Mouse (Mus musculus): Measurements from ENCODE around the gene Dna2. TPM values are rescaled to one million over a fixed set of nuclear protein-coding genes. Genes with fewer than 3 reads are reported as not detected.
A peak's percentile ranks its signal among the peaks of the same experiment; 100 is the strongest.

Gene Dna2
- polyA plus RNA-seq, 1 experiment from 2014 or later = 27.5 TPM

- WGBS = 83% methylated on average over 3 of the region's 3 CpGs
- Histone ChIP-seq H3K4me1 (ENCODE audit: control insufficient read depth, insufficient read depth, low read length) (no peaks in the 10 kb centered on the region), H3K9me3 (ENCODE audit: control insufficient read depth, low read length) (no peaks in the 10 kb centered on the region), H3K4me3 (ENCODE audit: low read depth, low read length) (no peak overlapping the region), H3K9ac (ENCODE audit: low read length) (no peak overlapping the region), H3K4me2 (ENCODE audit: low read depth) (no peak overlapping the region), H3K27me3 (ENCODE audit: control insufficient read depth, insufficient read depth, low read length) (no peaks in the 10 kb centered on the region), H3K27ac (ENCODE audit: low read depth, low read length) (no peak overlapping the region), H3K36me3 (ENCODE audit: control insufficient read depth, insufficient read depth, low read length) (no peaks in the 10 kb centered on the region)
- ATAC-seq (ENCODE audit: insufficient read depth, low FRiP score, low TSS enrichment) (no peak), DNase-seq (ENCODE audit: low spot score) (no peak)
These were observed 27.8 kb upstream of the Dna2 start for GRCm38 (mm10) chr10:62918985-62919384.

DNA sequence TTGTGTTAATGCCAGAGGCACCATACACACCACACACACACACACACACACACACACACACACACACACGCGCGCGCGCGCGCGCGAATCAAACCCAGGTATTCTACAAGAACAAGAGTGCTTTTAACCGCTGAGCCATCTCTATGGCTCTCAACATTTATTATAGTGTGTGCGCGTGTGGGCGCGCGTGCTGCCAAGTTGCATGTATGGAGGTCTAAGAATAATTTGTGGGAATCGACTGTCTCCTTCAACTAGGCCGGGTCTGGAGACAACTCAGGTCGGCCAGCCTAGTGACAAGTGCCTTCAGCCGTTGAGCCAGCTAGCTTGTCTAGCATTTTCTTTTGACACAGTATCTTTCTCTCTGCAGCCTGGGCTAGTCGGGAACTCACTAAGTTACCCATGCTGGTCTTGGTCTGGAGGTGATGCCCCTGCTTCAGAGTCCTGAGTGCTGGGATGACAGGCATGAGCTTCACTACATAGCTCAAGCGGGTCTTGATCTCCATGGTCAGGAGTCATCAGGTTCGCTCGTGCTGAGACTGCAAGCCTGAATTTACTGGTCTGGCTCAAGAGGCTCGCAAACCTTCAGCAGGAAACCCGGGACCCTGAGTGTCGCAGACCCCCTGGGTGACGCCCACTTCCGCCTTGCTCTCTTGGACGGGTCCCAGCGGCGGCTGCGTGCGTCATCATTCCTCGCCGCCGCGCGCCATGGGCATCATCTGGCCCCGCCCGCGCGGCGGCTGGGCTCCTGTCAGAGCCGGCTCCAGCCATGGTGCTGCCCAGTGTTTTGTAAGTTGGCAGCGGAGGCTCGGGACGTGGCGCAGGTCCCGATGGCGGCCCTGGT lies 26.7 kb upstream of the Dna2 start, which contains the start of gene Slc25a16:
Gene Slc25a16, plus strand, starts transcription at position 709 of the 841 bp plus-strand sequence.
- ATAC-seq (ENCODE audit: insufficient read depth, low FRiP score, low TSS enrichment) = peak; percentile 99
- 10% methylated on average over 49 of the region's 50 CpGs for WGBS
- peak within 1 kb of the TSS; percentile 89 for H3K4me2 ChIP-seq (ENCODE audit: low read depth)

GRCm38 (mm10) chr10:62920766-62921156 lies 26.1 kb upstream of the Dna2 start:
- Histone ChIP-seq H3K4me3 (ENCODE audit: low read depth, low read length) (peak overlapping the region; percentile 85), H3K4me2 (ENCODE audit: low read depth) (peak overlapping the region; percentile 89), H3K9me3 (ENCODE audit: control insufficient read depth, low read length) (no peaks in the 10 kb centered on the region), H3K4me1 (ENCODE audit: control insufficient read depth, insufficient read depth, low read length) (no peaks in the 10 kb centered on the region), H3K36me3 (ENCODE audit: control insufficient read depth, insufficient read depth, low read length) (no peaks in the 10 kb centered on the region), H3K27ac (ENCODE audit: low read depth, low read length) (peak overlapping the region; percentile 72), H3K9ac (ENCODE audit: low read length) (peak overlapping the region; percentile 79), H3K27me3 (ENCODE audit: control insufficient read depth, insufficient read depth, low read length) (no peaks in the 10 kb centered on the region)
- ATAC-seq (ENCODE audit: insufficient read depth, low FRiP score, low TSS enrichment) (peak; percentile 71), DNase-seq (ENCODE audit: low spot score) (no peak)
- 0% methylated on average over 29 of the region's 29 CpGs for WGBS

More for the DNA sequence above, 26.7 kb upstream of the Dna2 start, which contains the start of gene Slc25a16:
- peak; percentile 97 for DNase-seq (ENCODE audit: low spot score)
- Histone ChIP-seq H3K27ac (ENCODE audit: low read depth, low read length) (peak within 1 kb of the TSS; percentile 72), H3K4me1 (ENCODE audit: control insufficient read depth, insufficient read depth, low read length) (no peaks in the 10 kb centered on the region), H3K9me3 (ENCODE audit: control insufficient read depth, low read length) (no peaks in the 10 kb centered on the region), H3K36me3 (ENCODE audit: control insufficient read depth, insufficient read depth, low read length) (no peaks in the 10 kb centered on the region), H3K4me3 (ENCODE audit: low read depth, low read length) (peak within 1 kb of the TSS; percentile 85), H3K27me3 (ENCODE audit: control insufficient read depth, insufficient read depth, low read length) (no peaks in the 10 kb centered on the region), H3K9ac (ENCODE audit: low read length) (peak within 1 kb of the TSS; percentile 79)

DNA sequence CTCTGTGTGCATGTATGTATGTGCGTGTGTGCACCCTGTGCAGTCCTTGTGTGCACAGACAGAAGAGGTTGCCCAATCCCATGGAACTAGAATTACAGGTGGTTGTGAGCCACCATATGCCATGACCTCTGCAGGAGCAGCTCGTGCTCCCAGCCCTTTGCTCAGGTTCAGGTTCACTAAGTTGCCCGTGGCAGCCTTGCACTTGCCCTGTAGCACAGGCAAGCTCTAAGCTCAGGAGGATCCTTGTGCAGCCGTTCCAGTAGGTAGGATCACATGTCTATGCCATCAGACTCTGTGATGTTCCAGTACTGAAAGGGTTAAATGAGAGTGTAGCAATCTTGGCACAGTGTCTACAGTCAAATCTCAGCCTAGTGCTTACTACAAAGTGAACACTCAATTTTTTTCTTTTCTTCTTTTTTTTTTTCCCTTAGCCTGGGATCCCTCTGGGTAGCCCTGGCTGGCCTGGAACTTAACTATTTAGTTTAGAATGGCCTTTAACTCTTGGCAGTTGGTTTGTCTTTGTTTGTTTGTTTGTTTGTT lies 22.7 kb upstream of the Dna2 start:
- Histone ChIP-seq H3K4me3 (ENCODE audit: low read depth, low read length) (no peak overlapping the region), H3K36me3 (ENCODE audit: control insufficient read depth, insufficient read depth, low read length) (no peaks in the 10 kb centered on the region; the same call in 1 of the 2 replicates), H3K27me3 (ENCODE audit: control insufficient read depth, insufficient read depth, low read length) (no peaks in the 10 kb centered on the region), H3K9me3 (ENCODE audit: control insufficient read depth, low read length) (no peaks in the 10 kb centered on the region), H3K9ac (ENCODE audit: low read length) (no peak overlapping the region), H3K27ac (ENCODE audit: low read depth, low read length) (no peak overlapping the region), H3K4me1 (ENCODE audit: control insufficient read depth, insufficient read depth, low read length) (no peaks in the 10 kb centered on the region), H3K4me2 (ENCODE audit: low read depth) (no peak overlapping the region)
- ATAC-seq (ENCODE audit: insufficient read depth, low FRiP score, low TSS enrichment) = no peak
- 91% methylated on average over 4 of the region's 4 CpGs for WGBS
- DNase-seq (ENCODE audit: low spot score) = no peak

- 83% methylated on average over 1 of the region's 1 CpGs for WGBS
- Histone ChIP-seq H3K27ac (ENCODE audit: low read depth, low read length) (no peak overlapping the region), H3K36me3 (ENCODE audit: control insufficient read depth, insufficient read depth, low read length) (peaks cover 5% of the 10 kb centered on the region; the same call in 1 of the 2 replicates), H3K4me1 (ENCODE audit: control insufficient read depth, insufficient read depth, low read length) (no peaks in the 10 kb centered on the region), H3K9ac (ENCODE audit: low read length) (no peak overlapping the region), H3K4me3 (ENCODE audit: low read depth, low read length) (no peak overlapping the region), H3K9me3 (ENCODE audit: control insufficient read depth, low read length) (no peaks in the 10 kb centered on the region), H3K27me3 (ENCODE audit: control insufficient read depth, insufficient read depth, low read length) (no peaks in the 10 kb centered on the region), H3K4me2 (ENCODE audit: low read depth) (no peak overlapping the region)
- DNase-seq (ENCODE audit: low spot score) (no peak), ATAC-seq (ENCODE audit: insufficient read depth, low FRiP score, low TSS enrichment) (no peak)
These were observed 14.4 kb upstream of the Dna2 start for GRCm38 (mm10) chr10:62932381-62932780.

DNA sequence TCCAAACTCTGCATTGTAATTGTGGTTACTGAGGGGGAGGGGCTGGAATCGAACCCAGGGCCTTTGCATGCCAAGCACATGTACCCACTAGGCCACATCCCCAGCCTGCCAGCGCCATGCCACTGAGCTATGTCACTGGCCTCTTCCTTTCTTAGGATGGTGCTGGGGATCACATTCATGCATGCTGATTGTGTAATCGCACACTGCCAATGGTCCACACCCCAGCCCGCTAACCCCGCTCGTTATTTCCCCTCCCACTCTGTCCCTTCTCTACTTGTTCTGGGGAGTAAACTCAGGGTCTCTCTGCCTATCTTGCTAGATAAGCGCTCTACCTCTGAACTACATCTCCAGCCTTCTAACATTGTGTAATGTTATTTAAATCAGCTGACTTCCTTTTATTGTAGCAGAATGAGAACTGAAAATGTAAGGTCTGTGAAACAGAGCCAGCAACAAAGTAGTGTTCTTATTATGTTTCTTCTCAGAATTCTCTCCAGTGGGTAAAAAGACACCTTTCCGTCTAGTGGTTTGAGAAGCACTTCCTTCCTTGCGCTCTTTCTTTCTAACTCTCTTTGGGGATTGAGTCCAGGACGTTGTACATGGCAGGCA lies 1.7 kb upstream of the Dna2 start:
- H3K4me1 ChIP-seq (ENCODE audit: control insufficient read depth, insufficient read depth, low read length) = 0 out of 2 replicates have a peak, but pooled peaks cover 2% of the 10 kb centered on the region
- H3K27me3 ChIP-seq (ENCODE audit: control insufficient read depth, insufficient read depth, low read length) = no peaks in the 10 kb centered on the region
- H3K27ac ChIP-seq (ENCODE audit: low read depth, low read length) = no peak overlapping the region
- no peak overlapping the region for H3K4me2 ChIP-seq (ENCODE audit: low read depth)
- 87% methylated on average over 10 of the region's 10 CpGs for WGBS
- no peak overlapping the region for H3K4me3 ChIP-seq (ENCODE audit: low read depth, low read length)
- H3K9ac ChIP-seq (ENCODE audit: low read length) = no peak overlapping the region
- no peak for ATAC-seq (ENCODE audit: insufficient read depth, low FRiP score, low TSS enrichment)
- peaks cover 2% of the 10 kb centered on the region; the same call in 1 of the 2 replicates for H3K36me3 ChIP-seq (ENCODE audit: control insufficient read depth, insufficient read depth, low read length)
- DNase-seq (ENCODE audit: low spot score) = no peak
- H3K9me3 ChIP-seq (ENCODE audit: control insufficient read depth, low read length) = no peaks in the 10 kb centered on the region

DNA sequence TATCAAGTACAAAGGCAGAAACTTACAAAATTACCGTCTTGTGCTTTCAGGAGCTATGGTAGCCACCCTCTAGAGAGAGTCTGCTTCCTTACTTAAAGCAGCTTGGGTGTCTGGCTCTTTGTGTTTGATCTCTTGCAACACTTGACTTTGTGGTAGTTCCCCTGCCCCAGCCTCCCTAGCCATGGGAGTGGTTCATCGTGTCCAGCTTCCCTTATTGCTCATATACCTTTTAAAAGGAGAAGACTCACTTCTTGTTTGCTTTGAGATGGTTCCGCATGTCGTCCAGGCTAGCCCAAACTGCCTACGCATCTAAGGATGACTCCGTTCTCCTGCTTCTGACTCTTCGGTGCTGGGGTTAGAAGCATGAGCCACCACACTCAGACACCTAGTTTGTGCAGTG lies 1.7 kb downstream of the Dna2 start:
- peaks cover 4% of the 10 kb centered on the region; the same call in 1 of the 2 replicates for H3K36me3 ChIP-seq (ENCODE audit: control insufficient read depth, insufficient read depth, low read length)
- no peak overlapping the region for H3K4me3 ChIP-seq (ENCODE audit: low read depth, low read length)
- H3K9me3 ChIP-seq (ENCODE audit: control insufficient read depth, low read length) = no peaks in the 10 kb centered on the region
- no peak for DNase-seq (ENCODE audit: low spot score)
- no peaks in the 10 kb centered on the region for H3K27me3 ChIP-seq (ENCODE audit: control insufficient read depth, insufficient read depth, low read length)
- ATAC-seq (ENCODE audit: insufficient read depth, low FRiP score, low TSS enrichment) = no peak
- H3K4me1 ChIP-seq (ENCODE audit: control insufficient read depth, insufficient read depth, low read length) = 0 out of 2 replicates have a peak, but pooled peaks cover 2% of the 10 kb centered on the region
- no peak overlapping the region for H3K9ac ChIP-seq (ENCODE audit: low read length)
- no peak overlapping the region for H3K4me2 ChIP-seq (ENCODE audit: low read depth)
- 92% methylated on average over 7 of the region's 7 CpGs for WGBS
- no peak overlapping the region for H3K27ac ChIP-seq (ENCODE audit: low read depth, low read length)

- H3K36me3 ChIP-seq (ENCODE audit: control insufficient read depth, insufficient read depth, low read length) = peaks cover 13% of the 10 kb centered on the region
- no peaks in the 10 kb centered on the region for H3K9me3 ChIP-seq (ENCODE audit: control insufficient read depth, low read length)
- 95% methylated on average over 7 of the region's 7 CpGs for WGBS
These were observed 17.1 kb downstream of the Dna2 start for GRCm38 (mm10) chr10:62963956-62964355.

More at GRCm38 (mm10) chr10:62963956-62964355, 17.1 kb downstream of the Dna2 start:
- Histone ChIP-seq H3K4me3 (ENCODE audit: low read depth, low read length) (no peak overlapping the region), H3K27me3 (ENCODE audit: control insufficient read depth, insufficient read depth, low read length) (no peaks in the 10 kb centered on the region), H3K27ac (ENCODE audit: low read depth, low read length) (no peak overlapping the region), H3K4me1 (ENCODE audit: control insufficient read depth, insufficient read depth, low read length) (no peaks in the 10 kb centered on the region), H3K9ac (ENCODE audit: low read length) (no peak overlapping the region), H3K4me2 (ENCODE audit: low read depth) (no peak overlapping the region)
- no peak for DNase-seq (ENCODE audit: low spot score)
- no peak for ATAC-seq (ENCODE audit: insufficient read depth, low FRiP score, low TSS enrichment)
